Mouse (Mus musculus) left cerebral cortex, postnatal 14 days (tissue): ENCODE measurements at regions not wholly inside any gene's neighbourhood (a gene's known extent, or its start where the extent isn't known, plus 50 kb on each side); places are given as distances from the start of the nearest gene placed in this dataset.

Source experiments
- DNase-seq, 2 experiments: peaks; one replicate each; pipeline ENCODE4 v3.0.0; 2021 to 2022; ENCODE audit warnings: low spot score in 2 of 2, mixed read lengths in 1 of 2
- intact Hi-C: fragments of 180-260 bp; cut with DNase I; formaldehyde crosslinking; loops from one replicate; pipeline ENCODE4 v1.15.1; 2025

DNA sequence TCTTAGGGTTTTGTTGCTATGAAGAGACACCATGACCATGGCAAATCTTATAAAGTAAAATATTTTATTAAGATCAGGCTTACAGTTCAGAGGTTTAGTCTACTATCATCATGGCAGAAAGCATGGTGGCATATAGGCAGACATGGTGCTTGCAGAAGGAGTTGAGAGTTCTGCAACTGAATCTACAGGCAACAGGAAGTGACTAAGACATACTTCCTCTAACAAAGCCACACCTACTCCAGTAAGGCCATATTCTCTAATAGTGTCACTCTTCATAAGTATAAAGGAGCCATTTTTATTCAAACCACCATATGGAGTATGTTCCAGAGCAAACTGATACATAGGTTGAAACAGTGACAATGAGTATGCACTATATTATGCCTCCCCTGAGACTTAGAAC lies 371.7 kb upstream of the Zfp462 start:
- DNase-seq: no peak
- intact Hi-C loops: no loop called here

- intact Hi-C loops: no loop called here
- DNase-seq: no peak
Measured at GRCm38 (mm10) chr4:54587197-54587596, 357.7 kb upstream of the Zfp462 start.

DNA sequence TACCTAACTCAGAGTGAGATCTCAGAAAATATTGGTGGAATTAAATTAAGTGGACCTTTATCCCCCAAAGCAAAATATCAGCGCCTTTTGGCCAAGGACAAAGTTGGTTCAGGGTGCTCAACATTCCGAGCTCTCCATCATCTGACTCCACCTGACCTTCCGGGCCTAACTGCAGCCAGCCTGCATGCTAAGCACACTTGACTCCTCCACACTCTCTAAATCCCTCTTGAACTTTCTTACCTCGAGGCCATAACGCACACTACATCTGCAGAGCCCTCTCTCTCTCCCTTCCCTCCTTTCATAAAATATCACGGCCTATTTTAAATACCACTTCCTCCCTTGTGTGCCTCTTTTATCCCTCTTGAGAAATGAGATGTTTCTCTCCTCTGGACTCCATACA lies 356.1 kb upstream of the Zfp462 start:
- DNase-seq: no peak
- intact Hi-C loops: no loop called here

DNA sequence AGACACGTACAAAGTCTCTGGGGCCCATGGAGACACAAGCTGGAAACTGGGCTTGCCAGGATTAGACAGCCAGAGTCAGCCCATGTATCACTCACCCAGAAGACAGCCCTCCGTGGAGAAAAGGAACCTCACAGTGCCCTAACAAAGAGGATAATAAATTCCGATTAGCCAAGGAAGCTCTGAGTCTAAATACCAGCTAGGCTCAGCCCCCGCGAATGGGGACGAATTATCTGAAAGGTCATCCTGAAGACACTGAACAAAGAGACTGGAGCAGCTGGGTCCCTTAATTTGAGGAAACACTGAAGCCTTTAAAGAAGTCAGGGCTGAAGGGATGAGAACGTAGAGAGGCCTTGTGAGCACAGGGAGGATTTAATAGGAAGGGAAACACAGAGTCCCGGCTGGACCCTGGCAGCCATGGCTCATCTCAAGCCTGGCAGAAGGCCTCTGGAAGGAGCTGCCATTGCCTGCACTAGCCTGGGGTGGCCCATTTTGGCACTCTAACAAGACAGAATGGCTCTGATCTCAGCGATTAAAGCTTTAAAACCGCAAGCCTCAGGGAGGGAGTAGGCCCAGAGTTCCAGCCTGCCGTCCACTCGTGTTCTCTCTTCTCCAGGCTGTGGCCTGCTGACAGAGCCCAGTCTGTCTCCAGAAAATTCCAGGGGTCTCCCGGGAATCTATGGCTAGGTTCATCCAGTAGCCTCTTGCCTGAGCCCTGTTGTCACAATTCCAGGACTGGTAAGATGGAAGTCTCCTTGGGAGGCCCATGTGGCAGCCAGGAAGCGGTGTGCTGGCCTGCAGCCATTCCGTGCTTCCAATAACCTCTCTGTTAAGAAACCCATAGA lies 343.0 kb upstream of the Zfp462 start:
- intact Hi-C loops: no loop called here

DNA sequence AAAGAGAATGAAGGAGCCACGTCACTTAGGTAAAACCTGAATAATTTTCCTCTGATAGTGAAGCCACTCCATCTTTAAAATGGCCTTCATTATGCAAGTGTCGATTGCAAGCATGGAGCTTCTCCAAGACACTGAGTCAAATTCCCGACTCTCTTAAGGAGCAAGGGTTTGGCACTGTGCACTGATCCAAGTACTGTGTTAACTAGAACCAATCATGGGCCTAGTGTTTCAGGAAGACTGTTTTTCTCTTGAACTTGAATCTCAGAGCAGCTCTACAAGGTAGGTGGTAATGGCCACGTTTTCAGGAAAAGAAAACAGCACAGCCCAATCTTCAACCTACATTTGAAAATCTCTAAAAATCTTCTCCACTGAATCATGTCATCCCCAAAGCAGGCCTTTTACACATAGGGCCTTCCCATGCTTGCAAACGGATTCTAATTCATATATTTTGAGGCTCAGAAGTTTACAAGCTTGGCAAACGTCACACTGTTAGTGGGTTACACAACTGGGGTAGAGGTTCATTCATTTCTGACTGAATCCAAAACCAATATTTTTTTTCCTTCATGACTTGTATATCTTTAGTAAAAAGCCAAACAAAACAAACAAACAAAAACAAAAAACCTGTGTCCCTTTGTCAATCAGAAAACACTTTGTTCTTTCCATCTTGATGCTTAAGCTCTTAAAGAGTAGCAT lies 342.2 kb upstream of the Zfp462 start:
- intact Hi-C loops: no loop called here
- DNase-seq: no peak

More for the DNA sequence above, 343.0 kb upstream of the Zfp462 start:
- DNase-seq: peak in 1 of 2 experiments; percentile 33

DNA sequence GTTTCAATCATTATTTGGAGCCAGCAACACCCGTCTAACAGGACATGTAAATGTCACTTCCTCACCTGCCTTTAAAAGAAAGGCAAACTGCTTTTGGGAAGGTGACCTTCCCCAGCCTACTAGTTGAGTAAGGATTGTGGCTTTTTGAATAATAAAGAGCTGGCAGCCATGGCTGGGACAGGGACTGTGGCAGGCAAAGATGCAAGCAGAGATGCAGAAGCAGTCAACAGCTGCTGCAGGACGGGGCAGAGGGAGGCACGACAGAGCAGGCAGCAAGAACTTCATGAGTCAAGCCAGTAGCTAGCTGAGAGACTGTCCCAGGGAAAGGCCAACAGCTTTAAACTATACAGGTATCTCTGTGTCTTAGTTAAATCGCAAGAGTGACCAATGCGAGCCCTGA lies 334.7 kb upstream of the Zfp462 start:
- intact Hi-C loops: no loop called here

GRCm38 (mm10) chr4:54611990-54612980 lies 332.6 kb upstream of the Zfp462 start:
- intact Hi-C loops: no loop called here

More for the DNA sequence above, 334.7 kb upstream of the Zfp462 start:
- DNase-seq: no peak

DNA sequence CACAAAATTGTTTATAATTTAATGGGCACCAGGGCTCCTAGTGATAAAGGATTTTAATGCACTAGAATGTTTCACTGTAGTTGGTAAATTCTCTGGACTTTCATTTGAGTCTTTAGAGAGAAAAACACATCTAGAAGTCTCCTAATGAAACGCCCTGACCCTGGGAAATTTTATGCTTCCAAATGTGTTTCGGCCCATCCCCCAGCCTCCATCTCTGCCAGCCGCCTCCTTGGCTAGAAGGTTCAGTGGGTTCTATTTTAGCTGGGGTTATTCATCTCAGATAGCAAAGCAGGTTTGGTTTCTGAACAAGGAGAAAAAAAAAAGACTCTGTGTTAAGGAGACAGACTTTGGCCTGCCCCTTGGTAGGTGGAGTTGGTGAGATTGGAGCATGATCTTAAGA lies 331.8 kb upstream of the Zfp462 start:
- no peak for DNase-seq
- intact Hi-C loops: no loop called here

More at GRCm38 (mm10) chr4:54611990-54612980, 332.6 kb upstream of the Zfp462 start:
- DNase-seq: no peak

DNA sequence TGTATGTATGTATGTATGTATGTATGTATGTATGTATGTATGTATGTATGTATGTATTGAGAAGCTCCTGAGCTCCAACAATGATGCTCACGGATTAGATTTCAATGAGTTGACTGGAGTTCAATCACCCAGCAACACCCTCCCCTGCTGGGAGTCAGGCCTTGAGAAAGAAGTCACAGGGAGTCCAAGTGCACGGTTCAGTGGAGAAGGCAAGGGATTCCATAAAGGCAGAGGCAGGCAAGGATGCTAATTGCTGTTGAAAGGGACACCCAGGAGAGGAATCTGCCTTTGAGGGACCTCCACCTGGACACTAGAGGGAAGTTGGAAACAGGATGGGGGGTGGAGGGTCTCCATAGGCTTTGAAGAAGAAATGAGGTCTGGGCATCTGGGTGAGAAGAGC lies 331.2 kb upstream of the Zfp462 start:
- no peak for DNase-seq
- intact Hi-C loops: no loop called here

- intact Hi-C loops: no loop called here
- DNase-seq: no peak
Measured at GRCm38 (mm10) chr4:54615886-54616285, 329.0 kb upstream of the Zfp462 start.

GRCm38 (mm10) chr4:54624024-54624873 lies 320.6 kb upstream of the Zfp462 start:
- DNase-seq: no peak
- intact Hi-C loops: no loop called here

DNA sequence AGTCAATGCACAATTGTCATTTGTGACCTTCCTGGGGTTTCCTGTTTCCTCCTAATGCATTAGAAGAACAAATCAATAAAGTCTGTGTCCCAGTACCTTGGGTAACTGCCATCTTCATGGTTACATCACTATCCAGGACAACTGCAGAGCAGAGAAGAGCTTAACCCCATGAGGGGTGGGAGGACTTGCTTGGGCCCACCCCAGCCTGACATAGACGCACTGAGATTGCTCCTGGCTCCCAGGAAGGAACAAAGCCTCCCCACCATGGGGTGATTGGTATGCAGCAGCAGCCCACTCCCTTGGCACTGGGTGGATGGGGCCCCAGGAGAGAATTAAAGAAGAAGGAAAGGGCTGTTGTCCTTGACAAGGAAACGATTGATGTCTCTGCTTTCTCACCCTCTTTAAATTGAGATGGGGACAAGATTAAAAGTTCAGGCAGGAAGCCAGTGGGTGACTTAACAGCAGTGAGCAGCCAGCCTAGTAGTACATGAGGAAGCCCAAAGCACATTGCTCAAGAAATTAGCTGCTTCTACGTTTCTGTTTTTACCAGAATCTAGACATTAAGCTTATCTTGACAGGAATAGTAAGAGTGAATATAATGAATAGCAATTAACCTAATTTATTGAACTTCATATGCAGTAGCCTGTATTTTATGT lies 307.7 kb upstream of the Zfp462 start:
- intact Hi-C loops: no loop called here
- DNase-seq: peak in 1 of 2 experiments; percentile 37

DNA sequence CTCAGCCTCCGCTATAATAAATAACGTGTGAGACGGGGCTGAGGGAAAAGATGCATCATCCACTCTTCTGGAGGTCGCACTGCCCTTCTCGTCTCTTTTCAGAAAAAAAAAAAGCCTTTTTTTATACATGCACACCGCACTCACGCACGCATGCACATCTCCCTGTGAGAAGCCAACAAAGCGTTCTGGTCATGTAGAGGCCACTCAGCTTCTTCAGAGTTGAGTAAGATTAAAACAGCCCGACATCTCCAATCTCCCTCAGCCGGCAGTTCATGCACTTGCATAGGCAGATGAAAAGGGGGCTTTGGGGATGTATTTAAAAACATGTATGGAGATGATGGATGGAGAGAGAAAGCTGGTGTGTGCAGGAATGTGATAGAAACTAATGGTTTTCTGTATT lies 298.8 kb upstream of the Zfp462 start:
- intact Hi-C loops: loop anchor here (10.0 kb wide), 1 partner anchor 299 kb away; the partner anchor contains the start of gene Zfp462
- DNase-seq: no peak

DNA sequence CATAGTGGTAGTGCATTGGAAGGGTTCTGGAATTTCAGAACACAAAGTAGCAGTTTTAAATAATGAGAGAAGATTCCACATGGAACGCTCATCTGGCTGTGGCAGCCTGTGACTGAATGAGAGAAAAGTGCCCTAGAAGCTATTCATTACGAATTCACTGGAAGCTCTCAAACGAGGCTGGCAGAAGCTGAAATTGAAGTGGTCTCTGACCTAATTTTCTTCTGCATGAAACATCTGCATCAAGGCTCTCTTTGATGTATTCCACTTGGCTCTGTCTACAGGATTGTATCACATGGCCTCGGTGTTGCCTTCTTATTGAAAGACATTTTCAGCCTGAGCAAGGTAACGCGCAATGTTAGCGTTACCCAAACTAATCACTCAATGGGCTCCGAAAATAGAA lies 298.4 kb upstream of the Zfp462 start:
- intact Hi-C loops: loop anchor here (10.0 kb wide), 1 partner anchor 298 kb away; the partner anchor contains the start of gene Zfp462
- peak; percentile 23 to 24 for DNase-seq

DNA sequence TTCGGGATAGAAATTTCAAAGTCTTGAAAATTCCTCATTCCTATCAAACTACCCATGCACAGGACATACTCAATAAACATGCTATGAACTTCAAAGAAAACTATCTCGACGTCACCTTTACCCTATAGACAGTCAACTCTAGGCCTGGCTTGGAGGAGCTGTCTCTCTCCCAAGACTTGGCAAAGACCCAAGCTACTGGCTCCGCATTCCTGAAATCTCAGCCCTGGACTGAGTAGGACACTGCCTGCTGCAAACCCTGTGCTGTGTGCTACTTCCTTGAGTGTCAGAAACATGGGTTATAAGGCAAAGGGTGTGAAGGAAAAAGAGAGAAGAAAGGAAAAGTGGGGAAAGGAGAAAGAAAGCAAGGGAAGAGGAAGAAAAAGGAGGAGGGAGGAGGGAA lies 296.6 kb upstream of the Zfp462 start:
- no peak for DNase-seq
- intact Hi-C loops: loop anchor here (10.0 kb wide), 1 partner anchor 297 kb away; the partner anchor contains the start of gene Zfp462

DNA sequence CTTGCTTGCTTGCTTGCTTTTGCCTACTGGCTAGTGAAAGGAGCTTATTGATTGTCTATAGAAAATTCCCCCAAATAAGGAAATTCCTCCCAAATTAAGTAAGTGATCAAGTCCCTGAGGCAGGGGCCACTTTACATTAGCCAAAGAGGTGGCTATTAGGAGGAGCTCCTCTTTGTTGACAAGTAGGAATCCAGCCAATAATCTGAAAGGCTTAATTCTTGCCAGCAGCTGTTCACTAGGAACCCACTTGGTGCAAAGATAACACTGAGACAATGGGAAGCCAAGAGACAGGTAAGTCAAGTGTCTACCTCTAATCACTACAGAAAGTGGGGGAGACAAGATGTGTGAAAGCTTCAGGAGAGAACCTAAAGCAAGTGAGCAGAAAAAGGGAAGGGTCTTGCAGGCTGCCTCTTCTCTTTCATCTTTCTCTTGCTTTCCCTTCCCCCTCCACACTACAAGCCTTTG lies 293.2 kb upstream of the Zfp462 start:
- DNase-seq: no peak

DNA sequence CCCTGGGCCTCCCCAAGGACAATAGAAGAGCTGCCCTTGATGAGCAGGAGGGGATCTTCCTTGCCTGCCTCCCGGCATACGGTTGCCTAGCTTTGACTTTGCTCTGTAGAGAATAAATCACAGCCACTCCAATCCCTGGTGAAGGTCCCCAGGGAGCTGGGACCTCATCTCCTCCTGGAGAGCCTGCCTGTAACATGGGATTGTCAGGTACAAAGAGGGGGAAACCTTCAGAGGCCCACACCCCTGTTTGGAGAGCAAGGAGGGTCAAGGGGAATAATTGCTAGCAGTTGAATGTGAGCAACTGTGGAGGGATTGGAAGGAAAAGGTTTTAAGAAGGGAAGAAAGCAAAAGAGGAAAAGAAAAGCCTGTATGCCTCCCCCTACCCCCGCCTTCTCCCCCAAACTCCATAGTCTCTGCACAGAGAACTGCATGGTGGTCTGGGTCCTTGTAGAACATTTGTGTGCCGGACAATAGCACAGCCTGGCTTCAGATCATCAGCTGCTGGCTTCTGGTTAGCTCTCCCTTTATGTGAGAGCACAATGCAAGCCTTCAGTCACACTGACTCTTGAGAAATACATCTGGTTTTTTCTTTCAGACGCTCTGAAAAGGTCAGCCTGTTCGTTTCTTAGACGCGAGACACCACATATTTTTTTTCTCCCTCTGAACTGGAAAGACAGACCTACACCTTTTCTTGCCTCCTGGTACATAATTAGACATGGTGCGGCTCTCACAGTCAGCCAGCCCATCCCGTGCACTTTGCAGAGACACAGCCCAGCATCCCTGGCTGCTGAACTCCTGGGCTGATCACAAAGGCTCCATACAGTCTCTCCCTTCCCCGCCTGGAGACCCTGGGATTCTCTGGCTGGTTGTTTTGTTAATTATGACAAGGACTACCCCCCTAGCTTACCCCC lies 292.5 kb upstream of the Zfp462 start:
- DNase-seq: peak in 1 of 2 experiments; percentile 17
- intact Hi-C loops: no loop called here

More for the DNA sequence above, 293.2 kb upstream of the Zfp462 start:
- intact Hi-C loops: no loop called here
